Mouse (Mus musculus) ovary, adult 18-20 months (tissue): Measurements from ENCODE around the gene 4930404H24Rik.
"Not testable (repeated sequence)": the region's sequence is repeated elsewhere in the genome, so short reads cannot be mapped to it uniquely, and the experiment has no call there.

Source experiments
- DNase-seq: peaks from one replicate; pipeline ENCODE4 v3.0.0; 2022; ENCODE audit warnings: low spot score, mixed read lengths

4930404H24Rik gene

GRCm38 (mm10) chr2:153478583-153478982, 14.0 kb upstream of the 4930404H24Rik start:
- DNase-seq, result peak; percentile 40

GRCm38 (mm10) chr2:153479486-153479885, 13.1 kb upstream of the 4930404H24Rik start:
- no peak for DNase-seq

DNA sequence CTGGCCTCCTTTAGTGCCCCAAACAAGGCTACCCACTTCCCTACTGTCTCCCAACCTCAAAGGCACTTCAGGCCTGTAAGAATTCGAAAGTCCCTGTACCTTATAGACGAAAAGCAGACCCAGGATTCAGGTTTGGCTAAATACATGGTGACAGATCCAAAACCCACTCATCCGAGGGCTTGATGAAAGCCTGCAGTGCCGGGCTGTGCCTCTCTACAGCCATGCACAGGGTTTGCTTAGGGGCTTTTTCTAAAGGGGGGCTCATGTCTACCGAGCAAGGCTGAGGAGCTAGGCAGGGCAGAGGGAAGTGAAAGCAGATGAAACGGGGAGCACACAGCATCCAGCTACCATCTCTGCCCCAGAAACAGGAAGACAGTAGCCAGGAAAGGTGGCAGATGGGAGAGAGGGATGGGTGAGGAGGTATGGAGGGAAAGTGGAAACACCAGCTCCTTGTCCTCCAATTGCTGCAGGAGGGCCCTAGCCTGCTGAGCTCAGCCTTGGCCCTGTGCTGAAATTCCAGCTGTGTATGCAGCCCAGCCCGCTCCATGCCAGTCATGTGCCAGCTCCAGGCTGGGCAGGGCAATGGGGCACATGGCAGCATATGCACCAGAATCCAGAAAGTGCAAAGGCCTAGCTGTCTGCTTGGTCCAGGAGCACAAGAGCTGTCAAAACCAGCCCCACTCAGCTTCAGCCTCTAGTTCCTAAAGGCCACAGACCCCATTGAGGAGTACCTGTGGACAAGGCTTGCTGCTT, 11.3 kb upstream of the 4930404H24Rik start:
- DNase-seq, result no peak

DNA sequence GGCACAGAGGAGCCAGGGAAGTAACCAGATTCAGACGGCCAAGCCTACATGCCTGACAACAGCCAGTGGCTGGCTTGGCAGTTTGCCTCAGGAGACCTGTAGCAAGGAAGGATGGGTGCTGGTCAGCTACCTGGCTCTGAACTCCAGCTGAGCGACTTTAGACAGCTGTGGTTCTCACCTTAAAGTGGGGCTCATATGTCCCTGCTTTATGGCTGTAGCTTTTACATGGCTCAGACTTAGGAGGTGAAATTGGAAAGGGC, 10.8 kb upstream of the 4930404H24Rik start:
- no peak for DNase-seq

DNA sequence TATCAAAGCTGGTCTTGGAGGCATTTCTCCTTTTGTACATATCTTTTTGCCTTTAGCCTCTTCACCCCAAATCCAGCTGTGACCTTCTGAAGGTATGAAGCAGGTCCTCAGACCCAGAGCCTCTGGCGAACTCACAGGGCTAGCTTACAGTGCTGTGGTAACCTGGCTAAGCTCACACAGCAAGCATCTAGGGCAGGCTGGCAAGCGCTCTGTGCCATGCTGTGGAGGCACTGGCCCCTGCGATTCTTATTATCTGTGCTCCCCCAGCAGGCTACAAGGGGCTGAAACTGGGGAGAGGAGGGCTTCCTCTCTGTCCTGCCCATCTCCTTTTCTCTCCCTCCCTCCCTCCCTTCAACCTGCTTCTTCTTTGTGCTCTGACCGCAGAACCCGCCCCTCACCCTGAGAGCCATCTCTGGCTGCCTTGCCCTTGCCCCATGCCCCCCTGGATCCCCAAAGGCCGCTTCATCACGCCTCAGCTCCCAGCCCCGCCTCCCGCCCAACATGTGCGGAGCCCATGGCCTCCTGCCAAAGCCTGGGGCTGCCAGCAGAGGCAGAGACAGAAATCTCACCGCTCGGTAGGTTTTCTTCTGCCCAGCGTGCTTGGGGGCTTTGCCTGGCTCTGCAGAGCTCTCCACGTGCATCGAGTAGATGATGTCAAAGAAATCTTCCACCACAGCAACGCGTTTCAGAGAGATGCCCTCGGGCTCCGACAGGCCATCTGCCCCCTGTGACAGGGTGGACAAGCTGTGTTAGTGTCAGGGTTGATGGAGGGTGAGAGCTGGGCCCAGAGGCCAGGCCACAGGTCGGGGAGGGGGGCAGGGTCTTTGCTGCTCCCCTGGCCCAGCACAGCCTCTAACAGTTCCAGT, 9.2 kb upstream of the 4930404H24Rik start:
- DNase-seq, result peak; percentile 39

DNA sequence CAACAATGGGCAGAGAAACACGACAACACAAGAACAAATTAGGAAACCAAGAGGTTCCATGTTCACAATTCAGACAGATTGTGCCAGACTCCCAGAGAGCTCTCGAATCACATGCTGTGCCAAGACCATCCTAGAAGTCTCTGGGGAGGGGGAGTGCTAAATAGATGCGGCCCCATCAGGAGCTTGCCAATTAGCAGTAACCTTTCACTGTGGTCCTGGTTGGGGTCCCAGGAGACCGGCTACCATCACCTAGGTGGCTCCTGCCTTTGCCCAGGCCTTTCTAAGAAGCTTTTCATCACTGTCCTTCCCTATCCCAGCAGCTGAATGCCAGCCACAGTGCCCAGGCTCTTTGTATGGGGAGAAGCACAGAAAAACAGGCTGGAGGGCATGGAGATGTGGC, 8.5 kb upstream of the 4930404H24Rik start:
- no peak for DNase-seq

DNA sequence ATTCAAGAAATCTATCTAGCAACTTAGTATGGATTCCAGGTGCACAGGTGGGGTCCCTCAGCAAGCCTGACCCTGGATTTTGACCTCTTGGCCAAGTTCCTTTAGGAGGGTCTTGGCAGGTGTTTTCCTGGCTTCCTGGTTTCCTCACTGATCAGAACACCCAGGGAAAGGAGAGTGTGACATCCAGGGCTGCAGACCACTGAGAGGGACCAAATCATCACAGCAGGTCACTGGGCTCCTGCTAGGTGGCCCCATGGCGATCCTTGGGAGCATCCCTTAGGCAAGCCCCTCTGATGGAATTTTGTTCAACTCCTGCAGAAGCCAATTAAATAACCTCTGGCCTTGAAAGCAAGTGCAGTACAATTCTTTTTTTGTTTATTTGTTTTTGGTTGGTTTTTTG, 2.5 kb upstream of the 4930404H24Rik start:
- DNase-seq, result no peak

DNA sequence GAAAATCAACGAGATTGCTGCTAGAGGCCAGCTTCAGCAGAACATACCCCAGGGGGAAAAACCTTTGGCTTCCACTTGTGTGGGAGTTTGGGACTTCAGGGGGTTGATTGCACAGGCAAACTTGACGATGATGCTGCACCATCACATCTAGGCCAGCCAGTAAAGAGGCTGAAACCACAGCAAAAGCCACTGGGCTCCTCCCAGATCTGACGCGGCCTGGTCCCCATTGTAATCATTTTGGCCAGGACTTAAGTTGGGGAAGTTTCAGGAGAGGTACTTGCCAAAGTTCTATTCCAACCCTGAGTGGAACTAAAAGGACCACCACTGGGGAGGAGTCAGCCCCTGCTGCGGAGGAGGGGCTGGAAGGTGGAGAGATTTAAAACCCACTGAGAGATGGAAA, 1.6 kb upstream of the 4930404H24Rik start:
- DNase-seq, result no peak

GRCm38 (mm10) chr2:153491512-153492178, 945 bp upstream of the 4930404H24Rik start:
- no peak for DNase-seq

GRCm38 (mm10) chr2:153492179-153492517, 442 bp upstream of the 4930404H24Rik start:
- DNase-seq, result no peak

DNA sequence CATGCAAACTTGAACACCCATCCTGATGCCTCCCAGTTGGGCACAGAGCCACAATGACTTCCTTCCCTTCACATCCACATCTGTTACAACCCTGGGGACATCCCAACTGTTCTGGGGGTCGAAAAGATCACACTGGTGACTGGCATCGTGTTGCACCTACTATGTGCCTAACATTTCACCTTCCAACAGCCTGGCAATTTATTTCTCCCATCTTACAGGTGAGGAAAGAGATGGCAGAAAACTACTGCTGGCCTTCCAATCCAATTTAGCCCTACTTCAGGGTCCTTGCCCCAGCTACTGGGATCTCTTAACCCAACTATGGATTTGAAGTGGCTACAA, 772 bp downstream of the 4930404H24Rik start:
- no peak for DNase-seq

GRCm38 (mm10) chr2:153493781-153494292, 1.2 kb downstream of the 4930404H24Rik start:
- no peak for DNase-seq

- DNase-seq, result no peak
Observed at GRCm38 (mm10) chr2:153494293-153494811, 1.8 kb downstream of the 4930404H24Rik start.

GRCm38 (mm10) chr2:153495391-153495790, 2.8 kb downstream of the 4930404H24Rik start:
- DNase-seq, result not testable (repeated sequence)

DNA sequence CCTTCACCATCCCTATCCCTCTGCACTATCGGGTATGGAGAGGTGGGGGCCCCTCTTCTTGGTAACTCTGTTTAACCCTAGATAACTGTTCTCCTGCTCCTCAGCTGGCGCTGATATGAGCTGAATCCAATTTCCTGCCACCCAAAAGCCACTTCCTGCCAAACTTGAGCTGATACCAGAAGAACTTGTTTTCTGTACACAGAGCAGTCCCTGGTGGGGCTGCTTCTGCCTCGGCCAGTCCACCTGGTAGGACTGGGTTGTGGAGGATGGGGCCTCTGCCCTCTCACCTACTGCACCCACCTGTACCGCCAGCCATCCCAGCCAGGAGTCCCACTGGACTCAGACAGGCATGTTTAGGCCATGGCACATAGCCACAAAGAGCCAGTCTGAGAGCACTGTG, 3.2 kb downstream of the 4930404H24Rik start:
- DNase-seq, result no peak

DNA sequence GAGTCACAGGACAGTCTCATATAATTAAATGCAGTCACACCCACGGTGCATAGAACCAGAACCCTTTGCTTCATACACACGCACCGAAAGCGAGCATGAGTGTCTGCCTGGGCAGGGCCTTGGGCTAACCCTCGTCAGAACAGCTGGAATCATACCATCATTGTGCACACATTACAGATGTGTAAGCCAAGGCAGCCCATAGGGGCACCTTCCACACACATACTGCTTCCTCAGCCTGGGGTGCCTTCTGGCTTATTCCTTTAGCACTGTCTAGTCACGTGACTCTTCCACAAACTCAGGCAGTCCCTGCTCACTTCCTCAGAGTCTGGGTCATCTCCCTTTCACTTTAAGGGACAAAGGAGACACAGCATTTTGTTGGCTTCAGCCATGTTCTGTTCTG, 3.7 kb downstream of the 4930404H24Rik start:
- DNase-seq, result no peak

- DNase-seq, result no peak
Observed at GRCm38 (mm10) chr2:153496898-153497297, 4.3 kb downstream of the 4930404H24Rik start.

DNA sequence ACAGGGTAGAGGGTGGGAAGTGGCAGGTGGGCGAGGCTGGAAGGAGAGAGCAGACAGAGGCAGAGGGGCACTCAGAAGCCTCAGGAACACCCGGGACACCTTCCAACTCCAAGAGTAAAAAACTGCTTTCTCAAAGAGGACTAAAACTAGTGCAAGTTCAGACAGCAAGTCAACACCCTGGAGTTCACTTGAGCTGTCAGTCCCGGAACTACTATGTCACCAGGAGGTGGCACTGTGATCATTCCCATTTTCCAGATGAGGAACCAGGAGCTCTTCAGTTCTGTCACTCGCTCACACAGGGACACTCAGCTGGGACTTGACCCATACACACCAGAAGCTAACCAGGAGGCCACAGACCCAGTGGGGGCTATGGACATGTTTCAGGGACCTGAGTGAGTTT, 6.6 kb downstream of the 4930404H24Rik start:
- no peak for DNase-seq

DNA sequence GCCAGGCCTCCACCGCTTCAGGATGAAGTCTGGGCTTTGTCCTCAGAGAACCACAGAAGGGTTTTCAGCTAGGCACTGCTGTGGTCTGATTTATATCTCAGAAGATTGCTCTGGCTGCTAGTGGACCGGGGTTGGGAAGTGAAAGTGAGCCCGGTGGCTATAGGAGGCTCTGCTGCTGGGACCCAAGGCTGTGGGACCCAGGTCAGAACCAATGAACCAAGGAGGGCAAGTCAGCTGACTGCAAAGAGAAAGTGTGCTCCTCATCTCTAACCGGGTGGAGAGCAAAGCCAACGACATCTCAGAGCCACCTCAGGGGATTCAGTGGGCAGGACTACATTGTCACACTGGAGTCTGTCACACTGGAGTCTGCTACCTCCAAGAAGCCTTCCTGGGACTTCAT, 13.8 kb downstream of the 4930404H24Rik start:
- no peak for DNase-seq

GRCm38 (mm10) chr2:153507969-153508368, 15.4 kb downstream of the 4930404H24Rik start:
- DNase-seq, result no peak

- no peak for DNase-seq
Observed at GRCm38 (mm10) chr2:153508405-153508804, 15.8 kb downstream of the 4930404H24Rik start.

- no peak for DNase-seq
Observed at GRCm38 (mm10) chr2:153509211-153510029, 16.8 kb downstream of the 4930404H24Rik start.
